Mouse (Mus musculus) CH12.LX (cell line): ENCODE measurements around the gene Vsir. TPM values are rescaled to one million over a fixed set of nuclear protein-coding genes. Genes with fewer than 3 reads are reported as not detected.

Experiments used
- DNase-seq: peaks from one replicate; pipeline ENCODE4 v3.0.0-alpha.2; 2013; ENCODE audit errors: extremely low read depth
- H3K27ac ChIP-seq: 2 replicates; pipeline ENCODE4 v1.5.1; 2012; ENCODE audit warnings: low read depth, mild to moderate bottlenecking, control low read depth, moderate library complexity; ENCODE audit not compliant: insufficient read depth
- H3K27me3 ChIP-seq: replicated peaks from 2 replicates; pipeline ENCODE3; 2012; ENCODE audit warnings: inconsistent platforms
- H3K36me3 ChIP-seq, 2 experiments: replicated peaks in 1 of 2; 2 replicates each; pipeline versions ENCODE3 to v1.6.1; 2012; ENCODE audit warnings: inconsistent platforms in 1 of 2, low read length in 1 of 2, mild to moderate bottlenecking in 1 of 2, mixed read lengths in 1 of 2, moderate library complexity in 1 of 2; ENCODE audit not compliant: control insufficient read depth in 1 of 2, insufficient read depth in 1 of 2
- H3K4me1 ChIP-seq, 2 experiments: 2 replicates each; pipeline ENCODE4 v1.6.1; 2012; ENCODE audit warnings: inconsistent platforms in 1 of 2, moderate library complexity in 1 of 2; ENCODE audit not compliant: insufficient read depth in 2 of 2, control insufficient read depth in 1 of 2
- H3K4me2 ChIP-seq: 2 replicates; pipeline ENCODE4 v1.6.1; 2012; ENCODE audit warnings: low read depth, mild to moderate bottlenecking, control low read depth; ENCODE audit not compliant: poor library complexity, insufficient read depth, severe bottlenecking
- H3K4me3 ChIP-seq, 3 experiments: fragments of 150-350 bp in 1 of 3; sonication (generic) in 1 of 3; replicated peaks in 1 of 3; 2 replicates each; pipeline versions ENCODE3 to v1.5.1; 2011 to 2012; ENCODE audit warnings: low read depth in 2 of 3, low read length in 2 of 3, mild to moderate bottlenecking in 2 of 3, moderate library complexity in 2 of 3, control low read depth in 1 of 3, improper control_type of control experiment in 1 of 3, inconsistent platforms in 1 of 3, mixed read lengths in 1 of 3; ENCODE audit not compliant: poor library complexity in 1 of 3
- H3K79me2 ChIP-seq: replicated peaks from 2 replicates; pipeline ENCODE4 v1.6.1; 2012; ENCODE audit warnings: mild to moderate bottlenecking, moderate library complexity; ENCODE audit not compliant: control insufficient read depth, poor library complexity, insufficient read depth, severe bottlenecking; ENCODE audit errors: extremely low read depth
- H3K9ac ChIP-seq: 2 replicates; pipeline ENCODE4 v1.6.1; 2012; ENCODE audit warnings: low read depth, mild to moderate bottlenecking, control low read depth, moderate library complexity; ENCODE audit not compliant: insufficient read depth
- H3K9me3 ChIP-seq: replicated peaks from 2 replicates; pipeline ENCODE3; 2012; ENCODE audit warnings: low read length, inconsistent platforms, mixed read lengths
- BHLHE40 ChIP-seq: IDR thresholded peaks from 2 replicates; pipeline ENCODE4 v1.6.1; 2011; ENCODE audit warnings: mild to moderate bottlenecking, low read depth, low read length, improper control_type of control experiment
- CHD1 ChIP-seq: IDR thresholded peaks from 2 replicates; pipeline ENCODE4 v1.6.1; 2012; ENCODE audit warnings: low read depth, low read length, improper control_type of control experiment, inconsistent platforms
- CTCF ChIP-seq, 2 experiments: IDR thresholded peaks in 1 of 2; conservative IDR thresholded peaks in 1 of 2; 2 replicates each; pipeline ENCODE4 v1.5.1; 2011 to 2012; ENCODE audit warnings: low read depth in 2 of 2, low read length in 2 of 2, improper control_type of control experiment in 1 of 2, inconsistent platforms in 1 of 2, mild to moderate bottlenecking in 1 of 2, moderate library complexity in 1 of 2
- E2F4 ChIP-seq: IDR thresholded peaks from 2 replicates; pipeline ENCODE4 v1.6.1; 2011; ENCODE audit warnings: low read depth, low read length, improper control_type of control experiment; ENCODE audit not compliant: insufficient replicate concordance
- EP300 ChIP-seq: IDR thresholded peaks from 2 replicates; pipeline ENCODE4 v1.6.1; 2011; ENCODE audit warnings: low read length, improper control_type of control experiment
- MAZ ChIP-seq: IDR thresholded peaks from 2 replicates; pipeline ENCODE4 v1.6.1; 2012; ENCODE audit warnings: low read depth, mild to moderate bottlenecking, inconsistent platforms, low read length, improper control_type of control experiment, moderate library complexity
- MEF2A ChIP-seq: IDR thresholded peaks from 2 replicates; pipeline ENCODE4 v1.6.1; 2014; ENCODE audit warnings: low read depth, mild to moderate bottlenecking, inconsistent platforms, low read length, improper control_type of control experiment, borderline replicate concordance
- MXI1 ChIP-seq: IDR thresholded peaks from 2 replicates; pipeline ENCODE4 v1.6.1; 2011; ENCODE audit warnings: mild to moderate bottlenecking, low read depth, low read length, improper control_type of control experiment
- NELFE ChIP-seq: IDR thresholded peaks from 2 replicates; pipeline ENCODE4 v1.6.1; 2011; ENCODE audit warnings: low read depth, low read length, improper control_type of control experiment
- RAD21 ChIP-seq: IDR thresholded peaks from 2 replicates; pipeline ENCODE4 v1.6.1; 2011; ENCODE audit warnings: low read depth, mild to moderate bottlenecking, low read length, improper control_type of control experiment, moderate library complexity
- SMC3 ChIP-seq: IDR thresholded peaks from 2 replicates; pipeline ENCODE4 v1.6.1; 2011; ENCODE audit warnings: low read depth, low read length, improper control_type of control experiment
- TBP ChIP-seq: conservative IDR thresholded peaks from 2 replicates; pipeline ENCODE4 v1.6.1; 2011; ENCODE audit warnings: low read depth, low read length, improper control_type of control experiment
- UBTF ChIP-seq: IDR thresholded peaks from 2 replicates; pipeline ENCODE4 v1.6.1; 2012; ENCODE audit warnings: low read depth, mild to moderate bottlenecking, inconsistent platforms, low read length, improper control_type of control experiment, moderate library complexity
- ZC3H11A ChIP-seq: IDR thresholded peaks from 2 replicates; pipeline ENCODE4 v1.6.1; 2012; ENCODE audit warnings: low read depth, mild to moderate bottlenecking, inconsistent platforms, low read length, improper control_type of control experiment
- ZKSCAN1 ChIP-seq: IDR thresholded peaks from 2 replicates; pipeline ENCODE4 v1.6.1; 2012; ENCODE audit warnings: low read depth, inconsistent platforms, low read length, improper control_type of control experiment, borderline replicate concordance
- ZNF384 ChIP-seq: IDR thresholded peaks from 2 replicates; pipeline ENCODE4 v1.6.1; 2012; ENCODE audit warnings: low read depth, low read length, improper control_type of control experiment, inconsistent platforms
- dilution Hi-C: fragments of 300-500 bp; cut with MboI; formaldehyde crosslinking; loops from 2 replicates; pipeline ENCODE4 v1.14.3; 2020; ENCODE audit warnings: low sequenced_read_pairs; ENCODE audit not compliant: extremely low pct_unique_long_range_greater_than_20kb, extremely low pct_ligation_motif_present
- in situ Hi-C: fragments of 300-500 bp; cut with MboI; formaldehyde crosslinking; loops from 3 replicates; pipeline ENCODE4 v1.14.3; 2019; ENCODE audit warnings: low sequenced_read_pairs, low pct_ligation_motif_present, low pct_unique_long_range_greater_than_20kb, mixed read lengths
- polyA plus RNA-seq: library from polyadenylated mRNA; unstranded; fragments of >175 nt; gene quantifications from 2 replicates; pipeline ENCODE4 v1.2.1, GENCODE M21; 2012; ENCODE audit warnings: low read depth; ENCODE audit not compliant: insufficient read length
- total RNA-seq, 2 experiments: library from RNA; depleted of rRNA; stranded (reverse); fragments of 300-350 nt in 1 of 2; fragments of >200 nt in 1 of 2; gene quantifications; 2 replicates each; pipeline ENCODE4 v1.2.3; 2012 to 2014

The Vsir gene
- total and polyA plus RNA-seq, 3 experiments, result 4.7 to 9.5 (median 5.5) TPM

- dilution Hi-C loops (no loop called here), in situ Hi-C loops (loop anchor here (10.0 kb wide), 1 partner anchor 107 kb away; no protein-coding TSS in a partner anchor)
- Histone ChIP-seq H3K4me2 (no peak overlapping the region), H3K27me3 (peaks cover 5% of the 10 kb centered on the region), H3K27ac (no peak overlapping the region), H3K79me2 (no peaks in the 10 kb centered on the region), H3K36me3 (no peaks in the 10 kb centered on the region), H3K4me3 (no peak overlapping the region), H3K9me3 (no peaks in the 10 kb centered on the region), H3K9ac (no peak overlapping the region), H3K4me1 (peaks cover 6 to 29% of the 10 kb centered on the region in 2 experiments)
- DNase-seq, result peak; percentile 59
- TF ChIP-seq MEF2A, result 0 out of 2 replicates have a peak, but pooled peaks have one; percentile 18
- TF ChIP-seq SMC3, result peak; percentile 87
- no peak for TF ChIP-seq TBP
- TF ChIP-seq RAD21, result peak; percentile 62
- TF ChIP-seq ZC3H11A, result peak; percentile 26; the same call in 1 of the 2 replicates
- peak; percentile 83 to 90 for TF ChIP-seq CTCF (conservative IDR thresholded peaks at IDR 0.05 in 1 of 2, IDR thresholded peaks at IDR 0.05 in 1 of 2; ENCODE audit: low read depth in 2 of 2, low read length in 2 of 2)
These were observed 71.5 kb downstream of the Vsir start for GRCm38 (mm10) chr10:60418137-60418536.

- no peak for TF ChIP-seq ZNF384
- TF ChIP-seq TBP, result no peak
- TF ChIP-seq BHLHE40, result no peak
- no peak for TF ChIP-seq CHD1
- TF ChIP-seq ZKSCAN1, result no peak
- no peak for TF ChIP-seq MXI1
- peak; percentile 68 to 75 for TF ChIP-seq CTCF (conservative IDR thresholded peaks at IDR 0.05 in 1 of 2, IDR thresholded peaks at IDR 0.05 in 1 of 2; ENCODE audit: low read depth in 2 of 2, low read length in 2 of 2)
- no peak for TF ChIP-seq NELFE
- peak; percentile 27 for TF ChIP-seq RAD21
- TF ChIP-seq MAZ, result no peak
- peak; percentile 10 for TF ChIP-seq SMC3
- TF ChIP-seq UBTF, result no peak
- TF ChIP-seq EP300, result no peak
- no peak for TF ChIP-seq E2F4
- Histone ChIP-seq H3K9ac (no peak overlapping the region), H3K79me2 (no peaks in the 10 kb centered on the region), H3K36me3 (no peaks in the 10 kb centered on the region), H3K4me2 (no peak overlapping the region), H3K27ac (no peak overlapping the region), H3K4me1 (peaks cover 0 to 14% of the 10 kb centered on the region in 2 experiments; a peak in 3 of 4 replicates), H3K9me3 (no peaks in the 10 kb centered on the region), H3K4me3 (no peak overlapping the region), H3K27me3 (peaks cover 5% of the 10 kb centered on the region)
- in situ Hi-C loops, result loop anchor here (10.0 kb wide), 1 partner anchor 105 kb away; no protein-coding TSS in a partner anchor
- dilution Hi-C loops, result no loop called here
- no peak for DNase-seq
These were observed 73.0 kb downstream of the Vsir start for GRCm38 (mm10) chr10:60419624-60420023.

Other genes starting within 250 kb of the Vsir start
- 0.08 and 0.13 TPM in 2 replicates for gene Spock2, start 240.6 kb upstream of the Vsir start, total RNA-seq (2012; rRNA removed)
- gene Spock2, start 240.6 kb upstream of the Vsir start, total RNA-seq (2014; rRNA removed), result not detected in 2 replicates
- gene Spock2, start 240.6 kb upstream of the Vsir start, polyA plus RNA-seq, result 0.10 and 0.11 TPM in 2 replicates
- 4.4 and 5.2 TPM in 2 replicates for gene Chst3, start 127.6 kb upstream of the Vsir start, total RNA-seq (2012; rRNA removed)
- 7.4 and 7.5 TPM in 2 replicates for gene Chst3, start 127.6 kb upstream of the Vsir start, total RNA-seq (2014; rRNA removed)
- 11.0 and 12.2 TPM in 2 replicates for gene Chst3, start 127.6 kb upstream of the Vsir start, polyA plus RNA-seq
- gene Psap, start 69.2 kb upstream of the Vsir start, total RNA-seq (2012; rRNA removed), result 300 and 318 TPM in 2 replicates
- 223 and 251 TPM in 2 replicates for gene Psap, start 69.2 kb upstream of the Vsir start, total RNA-seq (2014; rRNA removed)
- 465 and 470 TPM in 2 replicates for gene Psap, start 69.2 kb upstream of the Vsir start, polyA plus RNA-seq
- gene Gm17455, start 52.9 kb downstream of the Vsir start, total RNA-seq (2012; rRNA removed), result not detected in 2 replicates
- gene Gm17455, start 52.9 kb downstream of the Vsir start, total RNA-seq (2014; rRNA removed), result not detected in 2 replicates
- gene Gm17455, start 52.9 kb downstream of the Vsir start, polyA plus RNA-seq, result not detected in 2 replicates